Mouse (Mus musculus) hindbrain, embryonic 11.5 days (tissue): ENCODE measurements around the gene Rab26. TPM values are rescaled to one million over a fixed set of nuclear protein-coding genes. Genes with fewer than 3 reads are reported as not detected.
A peak's percentile ranks its signal among the peaks of the same experiment; 100 is the strongest.

ENCODE experiments used
- ATAC-seq: fragments of 200-750 bp; cut with Nextera tagmentation; 2 replicates; pipeline ENCODE4 v1.8.0; 2017; ENCODE audit warnings: mild to moderate bottlenecking, moderate TSS enrichment, moderate library complexity; ENCODE audit not compliant: low FRiP score
- DNase-seq: peaks from one replicate; pipeline ENCODE4 v3.0.0-alpha.2; 2015; ENCODE audit warnings: low spot score
- H3K27ac ChIP-seq: fragments of 300-500 bp; sonication (generic); 2 replicates; pipeline ENCODE4 v1.5.1; 2014; ENCODE audit warnings: mild to moderate bottlenecking, low read depth, low read length
- H3K27me3 ChIP-seq: fragments of 300-500 bp; sonication (generic); 2 replicates; pipeline ENCODE4 v1.6.1; 2014; ENCODE audit warnings: mild to moderate bottlenecking, low read length, moderate library complexity, mixed read lengths; ENCODE audit not compliant: control insufficient read depth, insufficient read depth
- H3K36me3 ChIP-seq: fragments of 300-500 bp; sonication (generic); 2 replicates; pipeline ENCODE4 v1.6.1; 2014; ENCODE audit warnings: mild to moderate bottlenecking, low read length, moderate library complexity, mixed read lengths; ENCODE audit not compliant: control insufficient read depth, insufficient read depth
- H3K4me1 ChIP-seq: fragments of 300-500 bp; sonication (generic); replicated peaks from 2 replicates; pipeline ENCODE4 v1.6.1; 2014; ENCODE audit warnings: low read length, mixed read lengths; ENCODE audit not compliant: control insufficient read depth, insufficient read depth
- H3K4me2 ChIP-seq: fragments of 300-500 bp; sonication (generic); replicated peaks from 2 replicates; pipeline ENCODE4 v1.6.1; 2014; ENCODE audit warnings: mild to moderate bottlenecking, low read depth, low read length
- H3K4me3 ChIP-seq: fragments of 300-500 bp; sonication (generic); 2 replicates; pipeline ENCODE4 v1.5.1; 2014; ENCODE audit warnings: low read depth, low read length
- H3K9ac ChIP-seq: fragments of 300-500 bp; sonication (generic); 2 replicates; pipeline ENCODE4 v1.6.1; 2014; ENCODE audit warnings: low read depth, low read length
- H3K9me3 ChIP-seq: fragments of 300-500 bp; sonication (generic); 2 replicates; pipeline ENCODE4 v1.6.1; 2016; ENCODE audit warnings: low read length; ENCODE audit not compliant: control insufficient read depth
- WGBS: fragments of 180-500 bp; shearing (Covaris S2); extraction: QIAGEN DNeasy Blood & Tissue Kit; methylation state at CpG from one replicate; pipeline ENCODE4 v1.1.7; 2014; 5-methylcytosine and 5-hydroxymethylcytosine counted together
- polyA plus RNA-seq: library from polyadenylated mRNA; unstranded; fragments of >200 nt; fragmentation: Nextera tagmentation; extraction: Ambion mirVana; gene quantifications from 2 replicates; pipeline ENCODE4 v1.2.1, GENCODE M21; 2014

Rab26 gene
- polyA plus RNA-seq: 1.8 and 2.8 TPM in 2 replicates

DNA sequence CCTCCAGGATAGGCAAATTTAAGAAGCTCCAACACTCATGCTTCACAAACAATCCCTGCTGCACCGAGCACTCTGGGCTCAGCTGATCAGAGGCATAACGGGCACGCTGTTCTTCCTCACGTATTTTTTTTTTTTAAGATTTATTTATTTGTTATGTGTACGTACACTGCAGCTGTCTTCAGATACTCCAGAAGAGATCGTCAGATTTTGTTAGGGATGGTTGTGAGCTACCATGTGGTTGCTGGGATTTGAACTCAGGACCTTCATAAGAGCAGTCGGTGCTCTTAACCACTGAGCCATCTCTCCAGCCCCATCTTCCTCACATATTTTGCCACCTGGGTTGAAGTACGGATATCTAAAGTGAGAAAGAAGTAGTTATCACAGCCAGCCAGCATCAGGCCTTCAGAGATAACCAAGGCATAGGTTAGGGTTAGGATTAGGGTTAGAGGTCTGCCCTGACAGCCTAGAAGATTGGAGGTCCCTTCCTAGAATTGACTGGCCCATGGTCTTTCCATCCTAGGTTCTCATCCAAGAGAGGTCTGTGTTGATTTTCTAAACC lies at the start of gene Rab26:
TSS of gene Rab26 (minus strand) at position 51 of the 559 bp plus-strand sequence.
- WGBS: 91% methylated on average over 8 of the region's 8 CpGs
- Histone ChIP-seq H3K4me1 (peaks cover 9% of the 10 kb centered on the region), H3K27ac (no peak within 1 kb of the TSS)

DNA sequence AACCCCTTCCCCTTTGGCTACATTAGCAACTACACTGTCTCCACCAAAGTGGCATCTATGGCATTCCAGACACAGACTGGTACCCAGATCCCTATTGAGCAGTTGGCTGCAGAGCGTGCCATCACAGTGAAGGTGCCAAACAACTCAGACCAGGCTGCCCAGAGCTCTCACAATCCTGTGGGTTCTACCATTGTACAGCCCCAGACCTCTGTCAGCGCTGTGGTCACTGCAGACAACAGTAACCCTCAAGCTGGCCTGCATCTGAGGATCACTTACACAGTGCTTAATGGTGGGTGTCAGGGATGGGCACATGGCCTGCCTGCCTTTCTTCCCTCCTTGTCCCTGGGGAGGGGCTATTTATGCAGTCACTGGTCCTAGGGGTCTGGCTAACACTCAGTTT lies 46.3 kb upstream of the Rab26 start:
- H3K27me3 ChIP-seq: no peaks in the 10 kb centered on the region
- no peak for ATAC-seq
- no peaks in the 10 kb centered on the region for H3K9me3 ChIP-seq
- DNase-seq: no peak
- 98% methylated on average over 2 of the region's 2 CpGs for WGBS
- peaks cover 13% of the 10 kb centered on the region; the same call in 1 of the 2 replicates for H3K36me3 ChIP-seq
- H3K4me2 ChIP-seq: no peak overlapping the region
- no peak overlapping the region for H3K9ac ChIP-seq
- no peak overlapping the region for H3K27ac ChIP-seq
- H3K4me1 ChIP-seq: no peaks in the 10 kb centered on the region
- no peak overlapping the region for H3K4me3 ChIP-seq

More for the DNA sequence above, at the start of gene Rab26:
- H3K9ac ChIP-seq: peak within 1 kb of the TSS; percentile 45
- H3K4me3 ChIP-seq: peak within 1 kb of the TSS; percentile 18
- no peaks in the 10 kb centered on the region for H3K9me3 ChIP-seq
- H3K27me3 ChIP-seq: no peaks in the 10 kb centered on the region
- no peak for ATAC-seq
- no peaks in the 10 kb centered on the region; the same call in 1 of the 2 replicates for H3K36me3 ChIP-seq
- no peak for DNase-seq
- H3K4me2 ChIP-seq: peak within 1 kb of the TSS; percentile 51

DNA sequence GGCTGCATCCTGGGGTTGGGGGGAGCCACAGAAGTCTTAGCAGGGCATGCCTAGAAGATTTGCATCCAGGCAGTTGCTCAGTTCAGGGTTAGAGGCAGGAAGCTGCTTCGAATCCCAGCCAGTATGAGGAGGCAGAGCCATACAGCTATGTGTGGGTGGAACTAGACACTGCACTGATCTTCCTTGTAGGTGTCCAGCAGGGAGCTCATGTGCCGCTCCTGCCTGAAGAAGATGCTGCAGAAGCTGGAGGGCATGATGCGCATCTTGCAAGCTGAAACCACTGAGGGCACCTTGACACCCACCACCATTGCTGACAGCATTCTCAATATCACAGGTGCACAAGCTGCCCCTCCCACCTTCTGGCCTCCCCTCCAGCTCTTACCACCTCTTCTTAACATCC lies 45.5 kb upstream of the Rab26 start:
- ATAC-seq: no peak
- no peaks in the 10 kb centered on the region for H3K27me3 ChIP-seq
- no peak overlapping the region for H3K27ac ChIP-seq
- DNase-seq: no peak
- H3K9me3 ChIP-seq: no peaks in the 10 kb centered on the region
- no peaks in the 10 kb centered on the region for H3K4me1 ChIP-seq
- WGBS: 97% methylated on average over 3 of the region's 3 CpGs
- H3K36me3 ChIP-seq: peaks cover 13% of the 10 kb centered on the region; the same call in 1 of the 2 replicates
- H3K4me3 ChIP-seq: no peak overlapping the region
- no peak overlapping the region for H3K4me2 ChIP-seq
- no peak overlapping the region for H3K9ac ChIP-seq

DNA sequence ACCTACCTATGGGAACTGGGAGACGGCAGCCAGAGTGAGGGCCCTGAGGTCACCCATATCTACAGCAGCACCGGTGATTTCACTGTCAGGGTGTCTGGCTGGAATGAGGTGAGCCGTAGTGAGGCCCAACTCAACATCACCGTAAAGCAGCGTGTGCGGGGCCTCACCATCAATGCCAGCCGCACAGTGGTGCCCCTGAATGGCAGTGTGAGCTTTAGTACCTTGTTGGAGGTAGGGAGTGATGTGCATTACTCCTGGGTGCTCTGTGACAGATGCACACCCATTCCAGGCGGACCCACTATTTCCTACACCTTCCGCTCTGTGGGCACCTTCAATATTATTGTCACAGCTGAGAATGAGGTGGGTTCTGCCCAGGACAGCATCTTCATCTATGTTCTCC lies 39.8 kb upstream of the Rab26 start:
- no peak for DNase-seq
- H3K27ac ChIP-seq: no peak overlapping the region
- no peaks in the 10 kb centered on the region for H3K9me3 ChIP-seq
- WGBS: 95% methylated on average over 9 of the region's 9 CpGs
- H3K36me3 ChIP-seq: peaks cover 11% of the 10 kb centered on the region; the same call in 1 of the 2 replicates
- no peaks in the 10 kb centered on the region for H3K27me3 ChIP-seq
- no peak overlapping the region for H3K9ac ChIP-seq
- H3K4me2 ChIP-seq: no peak overlapping the region
- no peak for ATAC-seq
- H3K4me3 ChIP-seq: no peak overlapping the region
- no peaks in the 10 kb centered on the region for H3K4me1 ChIP-seq

DNA sequence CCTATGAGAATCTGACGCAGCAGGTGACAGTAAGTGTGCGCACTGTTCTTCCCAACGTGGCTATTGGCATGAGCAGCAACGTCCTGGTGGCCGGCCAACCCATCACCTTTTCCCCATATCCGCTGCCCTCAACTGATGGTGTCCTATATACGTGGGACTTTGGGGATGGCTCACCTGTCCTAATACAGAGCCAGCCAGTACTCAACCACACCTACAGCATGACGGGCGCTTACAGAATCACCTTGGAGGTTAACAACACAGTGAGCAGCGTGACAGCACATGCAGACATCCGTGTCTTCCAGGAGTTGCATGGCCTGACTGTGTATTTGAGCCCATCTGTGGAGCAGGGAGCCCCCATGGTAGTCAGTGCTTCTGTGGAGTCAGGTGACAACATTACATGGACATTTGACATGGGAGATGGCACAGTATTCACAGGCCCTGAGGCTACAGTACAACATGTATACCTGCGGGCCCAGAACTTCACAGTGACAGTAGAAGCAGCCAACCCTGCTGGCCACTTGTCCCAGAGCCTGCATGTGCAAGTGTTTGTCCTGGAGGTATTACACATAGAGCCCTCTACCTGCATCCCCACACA lies 38.7 kb upstream of the Rab26 start:
- ATAC-seq (no peak), DNase-seq (no peak)
- WGBS: 94% methylated on average over 12 of the region's 12 CpGs
- H3K27ac ChIP-seq: no peak overlapping the region
- H3K27me3 ChIP-seq: no peaks in the 10 kb centered on the region
- H3K36me3 ChIP-seq: peaks cover 8% of the 10 kb centered on the region; the same call in 1 of the 2 replicates
- H3K4me3 ChIP-seq: no peak overlapping the region
- no peak overlapping the region for H3K4me2 ChIP-seq
- no peaks in the 10 kb centered on the region for H3K9me3 ChIP-seq
- no peak overlapping the region for H3K9ac ChIP-seq
- no peaks in the 10 kb centered on the region for H3K4me1 ChIP-seq

DNA sequence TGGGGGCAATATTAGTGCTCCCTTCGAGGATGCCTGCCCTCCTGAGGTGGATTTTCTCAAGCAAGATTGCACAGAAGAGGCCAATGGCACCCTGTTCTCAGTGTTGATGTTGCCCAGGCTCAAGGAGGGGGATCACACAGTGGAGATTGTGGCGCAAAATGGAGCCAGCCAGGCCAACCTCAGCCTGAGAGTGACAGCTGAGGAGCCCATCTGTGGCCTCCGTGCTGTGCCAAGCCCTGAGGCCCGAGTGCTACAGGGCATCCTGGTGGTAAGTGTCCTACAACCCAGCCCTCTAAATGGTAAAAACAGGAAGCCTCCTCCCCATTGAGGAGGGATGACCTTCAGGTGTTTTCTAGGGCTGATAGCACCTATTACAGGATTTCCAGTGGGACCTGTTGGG lies 35.8 kb upstream of the Rab26 start:
- H3K4me3 ChIP-seq: no peak overlapping the region
- no peak for ATAC-seq
- no peaks in the 10 kb centered on the region for H3K9me3 ChIP-seq
- H3K4me2 ChIP-seq: no peak overlapping the region
- 0 out of 2 replicates have a peak, but pooled peaks cover 3% of the 10 kb centered on the region for H3K36me3 ChIP-seq
- H3K27ac ChIP-seq: no peak overlapping the region
- 86% methylated on average over 4 of the region's 4 CpGs for WGBS
- no peak overlapping the region for H3K9ac ChIP-seq
- DNase-seq: no peak
- H3K4me1 ChIP-seq: no peaks in the 10 kb centered on the region
- no peaks in the 10 kb centered on the region for H3K27me3 ChIP-seq

DNA sequence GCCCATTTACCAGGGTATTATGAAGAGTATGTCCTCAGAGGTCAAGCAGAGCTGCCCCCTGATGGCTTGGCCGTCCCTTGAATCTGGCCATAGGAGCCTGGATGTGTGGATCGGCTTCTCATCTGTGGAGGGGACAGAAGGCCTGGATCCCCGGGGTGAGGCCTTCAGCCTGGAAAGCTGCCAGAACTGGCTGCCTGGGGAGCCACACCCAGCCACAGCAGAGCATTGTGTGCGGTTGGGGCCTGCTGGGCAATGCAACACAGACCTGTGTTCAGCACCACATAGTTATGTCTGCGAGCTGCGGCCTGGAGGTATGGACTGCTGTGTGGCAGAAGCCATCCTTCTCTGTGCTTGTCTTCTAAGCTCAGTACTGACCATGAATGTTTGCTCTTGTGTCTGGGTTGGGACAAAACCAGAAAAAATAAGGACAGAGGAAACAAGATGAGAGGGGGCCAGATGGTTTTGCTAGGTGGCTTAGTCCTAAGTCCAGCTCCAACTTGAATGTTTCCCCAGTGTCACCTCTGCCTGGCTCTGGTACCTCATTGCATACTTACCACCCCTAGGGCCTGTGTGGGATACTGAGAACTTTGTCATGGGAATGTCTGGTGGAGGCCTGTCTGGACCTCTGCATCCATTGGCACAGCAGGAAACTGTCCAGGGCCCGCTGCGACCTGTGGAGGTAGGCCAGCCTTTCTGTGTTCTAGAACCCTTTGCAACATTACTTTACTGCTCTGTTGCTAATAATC lies 33.2 kb upstream of the Rab26 start:
- Histone ChIP-seq H3K9me3 (no peaks in the 10 kb centered on the region), H3K4me3 (no peak overlapping the region), H3K36me3 (0 out of 2 replicates have a peak, but pooled peaks cover 3% of the 10 kb centered on the region), H3K4me2 (no peak overlapping the region), H3K27me3 (no peaks in the 10 kb centered on the region), H3K4me1 (no peaks in the 10 kb centered on the region), H3K9ac (no peak overlapping the region), H3K27ac (no peak overlapping the region)
- no peak for DNase-seq
- 79% methylated on average over 8 of the region's 8 CpGs for WGBS
- no peak for ATAC-seq

DNA sequence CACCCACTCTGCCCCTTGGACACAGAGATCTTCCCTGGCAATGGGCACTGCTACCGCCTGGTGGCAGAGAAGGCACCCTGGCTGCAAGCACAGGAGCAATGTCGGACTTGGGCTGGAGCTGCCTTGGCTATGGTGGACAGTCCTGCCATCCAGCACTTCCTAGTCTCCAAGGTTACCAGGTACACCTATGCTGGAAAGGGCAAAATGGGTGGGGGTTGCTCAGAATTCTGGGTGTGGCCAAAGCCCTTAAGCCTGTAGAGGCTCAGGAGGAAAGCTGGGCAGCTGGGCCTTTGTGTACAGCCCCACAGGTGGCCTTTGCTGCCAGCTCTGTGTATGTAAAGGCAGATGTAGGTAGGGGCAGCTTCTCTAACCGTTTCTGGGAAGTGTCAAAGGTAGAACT lies 31.8 kb upstream of the Rab26 start:
- WGBS: 77% methylated on average over 3 of the region's 3 CpGs
- Histone ChIP-seq H3K36me3 (no peaks in the 10 kb centered on the region), H3K9ac (no peak overlapping the region), H3K4me2 (no peak overlapping the region), H3K27ac (no peak overlapping the region), H3K27me3 (no peaks in the 10 kb centered on the region), H3K4me3 (no peak overlapping the region), H3K9me3 (no peaks in the 10 kb centered on the region), H3K4me1 (no peaks in the 10 kb centered on the region)
- DNase-seq (no peak), ATAC-seq (no peak)
